Mouse (Mus musculus): Measurements from ENCODE around the gene Myrip. TPM values are rescaled to one million over a fixed set of nuclear protein-coding genes. Genes with fewer than 3 reads are reported as not detected.
A peak's percentile ranks its signal among the peaks of the same experiment; 100 is the strongest.

The Myrip gene
- total and polyA plus RNA-seq, 2 experiments from 2014 or later = 7.0 to 25.6 TPM

DNA sequence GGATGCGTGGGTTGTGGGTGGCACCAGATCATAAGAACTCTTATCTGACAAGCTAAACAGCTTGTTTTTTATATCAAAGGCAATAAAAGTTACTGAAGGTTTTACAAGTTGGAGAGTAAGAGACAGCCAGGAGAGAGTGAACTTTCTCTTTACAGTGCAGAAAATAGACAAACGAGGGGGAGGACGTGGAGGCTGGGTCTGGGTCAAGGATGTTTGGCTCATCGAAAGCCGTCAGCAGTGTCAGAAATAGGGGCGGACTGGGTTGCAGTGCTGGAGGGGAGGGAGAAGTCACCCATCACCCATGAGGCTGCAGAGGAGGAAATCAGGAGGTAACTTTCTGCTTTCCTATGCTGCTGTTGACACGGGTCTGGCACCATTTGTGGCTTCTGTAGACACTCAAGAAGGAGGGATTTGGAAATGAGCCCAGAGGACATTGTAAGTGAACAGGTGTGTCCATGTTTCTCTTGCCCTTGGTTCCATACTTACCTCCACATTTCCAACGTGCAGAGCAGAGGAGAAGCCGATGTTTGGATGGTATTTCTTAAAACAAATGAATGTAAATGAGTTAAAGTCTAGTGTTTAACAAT lies 18.8 kb upstream of the Myrip start:
- no peaks in the 10 kb centered on the region for H3K4me1 ChIP-seq (ENCODE audit: insufficient read depth, low read length)
- WGBS = 82% methylated on average over 9 of the region's 9 CpGs
- no peaks in the 10 kb centered on the region for H3K9me3 ChIP-seq (ENCODE audit: low read length)
- H3K9ac ChIP-seq (replicated peaks; ENCODE audit: low read length, poor library complexity, severe bottlenecking) = no peak overlapping the region
- H3K36me3 ChIP-seq (ENCODE audit: insufficient read depth, low read length) = no peaks in the 10 kb centered on the region
- H3K4me3 ChIP-seq (ENCODE audit: low read depth, low read length) = no peak overlapping the region
- no peaks in the 10 kb centered on the region for H3K27me3 ChIP-seq (ENCODE audit: insufficient read depth, low read length)
- no peak for TF ChIP-seq CTCF (IDR thresholded peaks at IDR 0.05)
- H3K27ac ChIP-seq (ENCODE audit: low read depth, low read length) = no peak overlapping the region
- ATAC-seq (ENCODE audit: low FRiP score) (no peak), DNase-seq (ENCODE audit: low spot score) (no peak)
- no peak overlapping the region for H3K4me2 ChIP-seq (ENCODE audit: low read depth, low read length, poor library complexity, severe bottlenecking)

DNA sequence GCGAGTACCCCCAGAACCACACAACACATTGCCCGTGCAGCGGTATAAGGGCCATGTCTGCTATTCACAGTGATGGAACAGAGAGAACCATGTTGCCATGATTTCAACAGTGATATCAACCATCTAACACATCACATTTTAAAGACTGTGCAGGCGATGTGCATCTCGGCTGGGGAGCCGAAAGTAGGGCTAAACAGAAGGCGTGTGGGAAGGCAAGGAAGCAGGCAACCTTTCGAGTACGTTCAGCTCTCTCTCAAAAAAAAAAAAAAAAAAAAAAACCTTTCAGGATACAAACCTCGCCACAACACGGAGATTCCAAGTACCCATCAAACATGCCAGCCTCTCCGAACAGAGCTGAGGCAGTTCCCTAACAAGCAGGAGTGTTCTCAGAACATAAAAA lies 17.8 kb upstream of the Myrip start:
- Histone ChIP-seq H3K27me3 (ENCODE audit: insufficient read depth, low read length) (no peaks in the 10 kb centered on the region), H3K4me1 (ENCODE audit: insufficient read depth, low read length) (no peaks in the 10 kb centered on the region), H3K9ac (replicated peaks; ENCODE audit: low read length, poor library complexity, severe bottlenecking) (no peak overlapping the region), H3K4me3 (ENCODE audit: low read depth, low read length) (no peak overlapping the region), H3K9me3 (ENCODE audit: low read length) (no peaks in the 10 kb centered on the region), H3K36me3 (ENCODE audit: insufficient read depth, low read length) (no peaks in the 10 kb centered on the region), H3K27ac (ENCODE audit: low read depth, low read length) (no peak overlapping the region), H3K4me2 (ENCODE audit: low read depth, low read length, poor library complexity, severe bottlenecking) (no peak overlapping the region)
- DNase-seq (ENCODE audit: low spot score) = no peak
- 88% methylated on average over 12 of the region's 12 CpGs for WGBS
- TF ChIP-seq CTCF (IDR thresholded peaks at IDR 0.05) = no peak
- ATAC-seq (ENCODE audit: low FRiP score) = no peak

DNA sequence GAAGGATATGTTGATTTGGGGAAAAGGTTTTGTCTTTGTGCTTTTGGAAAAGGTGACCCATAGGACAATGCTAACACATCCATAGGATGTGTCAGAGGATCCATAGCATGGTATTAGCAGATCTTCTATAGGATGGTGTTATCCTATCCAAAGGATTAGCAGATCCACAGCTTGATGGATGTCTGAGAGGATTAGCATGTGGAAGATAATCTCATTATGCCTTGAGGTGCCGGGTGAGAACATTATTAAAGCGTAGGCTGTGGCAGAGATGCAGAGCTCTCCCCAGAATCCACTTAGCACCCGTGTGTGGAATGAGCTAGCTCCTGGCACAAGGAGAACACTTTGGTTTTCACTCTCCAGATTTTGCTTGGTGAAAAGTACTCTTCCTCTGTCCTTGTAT lies 13.3 kb upstream of the Myrip start:
- 6% methylated on average over 3 of the region's 3 CpGs for WGBS
- Histone ChIP-seq H3K4me3 (ENCODE audit: low read depth, low read length) (no peak overlapping the region), H3K4me2 (ENCODE audit: low read depth, low read length, poor library complexity, severe bottlenecking) (no peak overlapping the region), H3K9me3 (ENCODE audit: low read length) (no peaks in the 10 kb centered on the region), H3K4me1 (ENCODE audit: insufficient read depth, low read length) (no peaks in the 10 kb centered on the region), H3K9ac (replicated peaks; ENCODE audit: low read length, poor library complexity, severe bottlenecking) (no peak overlapping the region), H3K27ac (ENCODE audit: low read depth, low read length) (no peak overlapping the region), H3K36me3 (ENCODE audit: insufficient read depth, low read length) (no peaks in the 10 kb centered on the region), H3K27me3 (ENCODE audit: insufficient read depth, low read length) (no peaks in the 10 kb centered on the region)
- TF ChIP-seq CTCF (IDR thresholded peaks at IDR 0.05) = no peak
- ATAC-seq (ENCODE audit: low FRiP score) = no peak
- peak; percentile 35 for DNase-seq (ENCODE audit: low spot score)

DNA sequence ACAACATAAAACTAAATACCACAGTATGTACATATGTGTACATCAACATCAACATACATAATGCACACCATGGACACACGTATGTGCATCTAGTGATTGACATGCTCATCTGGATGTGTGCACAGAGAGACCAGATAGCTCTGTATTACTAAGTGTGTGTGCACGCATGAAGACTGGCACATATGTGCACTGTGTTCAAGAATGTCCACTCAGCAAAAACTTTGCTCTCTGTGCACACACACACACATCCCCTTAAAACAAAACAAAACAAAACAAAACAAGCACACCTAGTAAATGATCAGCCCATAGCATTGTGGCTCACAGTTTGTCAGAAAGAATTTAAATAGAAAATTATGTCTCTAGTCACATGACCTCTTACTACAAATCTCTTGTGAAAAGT lies 10.9 kb upstream of the Myrip start:
- Histone ChIP-seq H3K27ac (ENCODE audit: low read depth, low read length) (no peak overlapping the region), H3K9ac (replicated peaks; ENCODE audit: low read length, poor library complexity, severe bottlenecking) (no peak overlapping the region), H3K4me3 (ENCODE audit: low read depth, low read length) (no peak overlapping the region), H3K36me3 (ENCODE audit: insufficient read depth, low read length) (no peaks in the 10 kb centered on the region), H3K4me2 (ENCODE audit: low read depth, low read length, poor library complexity, severe bottlenecking) (no peak overlapping the region), H3K9me3 (ENCODE audit: low read length) (no peaks in the 10 kb centered on the region), H3K4me1 (ENCODE audit: insufficient read depth, low read length) (no peaks in the 10 kb centered on the region), H3K27me3 (ENCODE audit: insufficient read depth, low read length) (no peaks in the 10 kb centered on the region)
- DNase-seq (ENCODE audit: low spot score) = no peak
- no peak for ATAC-seq (ENCODE audit: low FRiP score)
- TF ChIP-seq CTCF (IDR thresholded peaks at IDR 0.05) = no peak
- WGBS = 91% methylated on average over 2 of the region's 2 CpGs

DNA sequence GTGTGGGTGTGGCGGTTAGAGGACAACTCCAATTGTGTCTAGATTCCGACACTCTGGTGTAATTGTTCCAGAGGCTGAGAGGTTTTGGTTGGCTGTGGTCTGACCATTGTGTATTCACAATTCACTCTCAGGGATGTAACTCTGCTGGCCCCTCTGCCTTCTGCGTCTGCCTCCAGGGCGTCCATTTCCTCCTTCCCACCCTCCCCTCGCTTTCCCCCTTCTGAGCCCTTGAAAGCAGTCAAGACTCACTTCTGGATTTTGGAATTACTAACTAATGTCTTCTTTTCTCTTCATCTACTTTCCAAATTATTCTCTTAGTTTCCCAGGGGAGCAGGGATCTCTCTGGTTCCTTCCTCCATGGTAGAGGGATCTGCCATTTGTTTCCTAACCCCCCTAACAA lies 8.8 kb upstream of the Myrip start:
- TF ChIP-seq CTCF (IDR thresholded peaks at IDR 0.05) = no peak
- Histone ChIP-seq H3K4me3 (ENCODE audit: low read depth, low read length) (no peak overlapping the region), H3K36me3 (ENCODE audit: insufficient read depth, low read length) (no peaks in the 10 kb centered on the region), H3K9me3 (ENCODE audit: low read length) (no peaks in the 10 kb centered on the region), H3K27me3 (ENCODE audit: insufficient read depth, low read length) (no peaks in the 10 kb centered on the region), H3K4me1 (ENCODE audit: insufficient read depth, low read length) (no peaks in the 10 kb centered on the region), H3K9ac (replicated peaks; ENCODE audit: low read length, poor library complexity, severe bottlenecking) (no peak overlapping the region), H3K4me2 (ENCODE audit: low read depth, low read length, poor library complexity, severe bottlenecking) (no peak overlapping the region), H3K27ac (ENCODE audit: low read depth, low read length) (no peak overlapping the region)
- no peak for ATAC-seq (ENCODE audit: low FRiP score)
- WGBS = 71% methylated on average over 5 of the region's 5 CpGs
- no peak for DNase-seq (ENCODE audit: low spot score)

DNA sequence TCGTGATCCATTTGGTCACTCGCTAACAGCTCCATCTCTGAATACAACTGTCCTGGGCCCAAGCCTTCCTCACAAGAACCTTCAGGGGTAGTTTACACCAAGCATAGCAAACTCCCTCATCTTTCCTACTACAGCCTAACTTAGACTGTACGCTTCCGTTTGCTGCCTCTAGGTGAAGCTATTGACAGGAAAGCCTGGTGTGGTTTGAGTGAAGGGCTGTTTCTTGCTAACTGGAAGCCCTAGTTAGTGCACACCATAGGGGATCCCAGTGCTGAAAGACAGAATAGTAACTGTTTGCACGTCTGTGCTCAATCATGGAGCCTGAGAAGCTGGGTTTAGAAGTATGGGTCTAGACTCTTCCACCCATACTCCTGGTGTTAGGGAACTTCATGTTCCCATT lies 5.8 kb upstream of the Myrip start:
- Histone ChIP-seq H3K4me2 (ENCODE audit: low read depth, low read length, poor library complexity, severe bottlenecking) (no peak overlapping the region), H3K27me3 (ENCODE audit: insufficient read depth, low read length) (no peaks in the 10 kb centered on the region), H3K27ac (ENCODE audit: low read depth, low read length) (no peak overlapping the region), H3K9ac (replicated peaks; ENCODE audit: low read length, poor library complexity, severe bottlenecking) (no peak overlapping the region), H3K4me3 (ENCODE audit: low read depth, low read length) (no peak overlapping the region), H3K9me3 (ENCODE audit: low read length) (no peaks in the 10 kb centered on the region), H3K4me1 (ENCODE audit: insufficient read depth, low read length) (no peaks in the 10 kb centered on the region), H3K36me3 (ENCODE audit: insufficient read depth, low read length) (no peaks in the 10 kb centered on the region)
- WGBS = 84% methylated on average over 5 of the region's 5 CpGs
- DNase-seq (ENCODE audit: low spot score) (no peak), ATAC-seq (ENCODE audit: low FRiP score) (no peak)
- no peak for TF ChIP-seq CTCF (IDR thresholded peaks at IDR 0.05)
